Mouse (Mus musculus) cerebellum, adult 2 months (tissue): ENCODE data around the gene Churc1. TPM values are rescaled to one million over a fixed set of nuclear protein-coding genes. Genes with fewer than 3 reads are reported as not detected.
A peak's percentile ranks its signal among the peaks of the same experiment; 100 is the strongest.

Source experiments
- DNase-seq, 2 experiments: peaks; one replicate each; pipeline ENCODE4 v3.0.0; 2021
- H3K27ac ChIP-seq: fragments of 200-500 bp; 2 replicates; pipeline ENCODE4 v1.5.1; 2012; ENCODE audit warnings: low read length, control low read depth, inconsistent platforms; ENCODE audit not compliant: insufficient read depth
- H3K27me3 ChIP-seq: fragments of 200-500 bp; 2 replicates; pipeline ENCODE4 v1.6.1; 2012; ENCODE audit warnings: inconsistent platforms, mild to moderate bottlenecking, low read length, moderate library complexity; ENCODE audit not compliant: control insufficient read depth, insufficient read depth
- H3K4me1 ChIP-seq: fragments of 200-500 bp; 2 replicates; pipeline ENCODE4 v1.6.1; 2011; ENCODE audit warnings: low read length; ENCODE audit not compliant: control insufficient read depth, insufficient read depth
- H3K4me3 ChIP-seq: fragments of 200-500 bp; replicated peaks from 2 replicates; pipeline ENCODE3; 2011; ENCODE audit warnings: mild to moderate bottlenecking, low read depth, low read length, control low read depth; ENCODE audit not compliant: insufficient read depth
- CTCF ChIP-seq: fragments of 200-500 bp; IDR thresholded peaks from 2 replicates; pipeline ENCODE4 v1.5.1; 2011; ENCODE audit warnings: low read depth, mild to moderate bottlenecking, control low read depth, low read length, moderate library complexity, borderline replicate concordance; ENCODE audit not compliant: insufficient read depth
- POLR2A ChIP-seq: fragments of 200-500 bp; IDR thresholded peaks from 2 replicates; pipeline ENCODE4 v1.6.1; 2011; ENCODE audit warnings: low read length, control low read depth, borderline replicate concordance; ENCODE audit not compliant: insufficient read depth
- WGBS: fragments of 180-500 bp; shearing (Covaris S2); methylation state at CpG from one replicate; pipeline ENCODE4 v1.1.7; 2018; 5-methylcytosine and 5-hydroxymethylcytosine counted together
- polyA plus RNA-seq: library from polyadenylated mRNA; depleted of rRNA; stranded (reverse); fragments of >200 nt; gene quantifications from 2 replicates; pipeline ENCODE4 v1.2.3, GENCODE M21; 2012

The Churc1 gene
- polyA plus RNA-seq, 1 experiment: 86.0 TPM

- Histone ChIP-seq H3K27me3 (no peaks in the 10 kb centered on the region), H3K27ac (no peak overlapping the region), H3K4me1 (peaks cover 3% of the 10 kb centered on the region; the same call in 1 of the 2 replicates), H3K4me3 (no peak overlapping the region)
- DNase-seq: no peak
- TF ChIP-seq POLR2A (no peak), CTCF (no peak)
- 87% methylated on average over 7 of the region's 7 CpGs for WGBS
These were observed 31.7 kb downstream of the Churc1 start for GRCm38 (mm10) chr12:76796938-76797539.

GRCm38 (mm10) chr12:76798008-76798720 is 32.8 kb downstream of the Churc1 start:
- 61% methylated on average over 5 of the region's 5 CpGs for WGBS
- DNase-seq: no peak
- Histone ChIP-seq H3K4me1 (peaks cover 11% of the 10 kb centered on the region), H3K27ac (no peak overlapping the region), H3K4me3 (no peak overlapping the region), H3K27me3 (no peaks in the 10 kb centered on the region)
- TF ChIP-seq POLR2A (no peak), CTCF (no peak)

GRCm38 (mm10) chr12:76803028-76803427 is 37.7 kb downstream of the Churc1 start:
- TF ChIP-seq CTCF (no peak), POLR2A (no peak)
- peak overlapping the region; percentile 73 for H3K27ac ChIP-seq
- 77% methylated on average over 10 of the region's 10 CpGs for WGBS
- H3K27me3 ChIP-seq: no peaks in the 10 kb centered on the region
- peaks cover 49% of the 10 kb centered on the region for H3K4me1 ChIP-seq
- no peak for DNase-seq
- H3K4me3 ChIP-seq: no peak overlapping the region

- peaks cover 49% of the 10 kb centered on the region for H3K4me1 ChIP-seq
- H3K27me3 ChIP-seq: no peaks in the 10 kb centered on the region
- 23% methylated on average over 7 of the region's 7 CpGs for WGBS
- H3K4me3 ChIP-seq: no peak overlapping the region
- DNase-seq: peak; percentile 75 to 80
- no peak for TF ChIP-seq POLR2A
- peak; percentile 80 for TF ChIP-seq CTCF
- H3K27ac ChIP-seq: peak overlapping the region; percentile 73
These were observed 38.4 kb downstream of the Churc1 start for GRCm38 (mm10) chr12:76803700-76804252.

- WGBS: 21% methylated on average over 10 of the region's 10 CpGs
- Histone ChIP-seq H3K27ac (peak overlapping the region; percentile 73), H3K4me1 (peaks cover 53% of the 10 kb centered on the region), H3K4me3 (no peak overlapping the region), H3K27me3 (no peaks in the 10 kb centered on the region)
- peak; percentile 32; the same call in 1 of the 2 replicates for TF ChIP-seq POLR2A
- peak; percentile 7; the same call in 1 of the 2 replicates for TF ChIP-seq CTCF
- DNase-seq: peak; percentile 98 to 100
These were observed 39.9 kb downstream of the Churc1 start for GRCm38 (mm10) chr12:76805056-76805811.

GRCm38 (mm10) chr12:76807796-76808195 is 42.5 kb downstream of the Churc1 start:
- TF ChIP-seq POLR2A (no peak), CTCF (no peak)

GRCm38 (mm10) chr12:76810491-76810890 is 45.2 kb downstream of the Churc1 start:
- H3K4me1 ChIP-seq: peaks cover 66% of the 10 kb centered on the region
- TF ChIP-seq CTCF (no peak), POLR2A (no peak)
- H3K4me3 ChIP-seq: no peak overlapping the region
- peak overlapping the region; percentile 81 for H3K27ac ChIP-seq
- 38% methylated on average over 5 of the region's 5 CpGs for WGBS
- peak; percentile 43 to 48 for DNase-seq
- H3K27me3 ChIP-seq: no peaks in the 10 kb centered on the region

More at GRCm38 (mm10) chr12:76807796-76808195, 42.5 kb downstream of the Churc1 start:
- no peak overlapping the region for H3K27ac ChIP-seq
- H3K4me3 ChIP-seq: no peak overlapping the region
- DNase-seq: no peak
- 66% methylated on average over 10 of the region's 10 CpGs for WGBS
- peaks cover 60% of the 10 kb centered on the region for H3K4me1 ChIP-seq
- no peaks in the 10 kb centered on the region for H3K27me3 ChIP-seq
